Mouse (Mus musculus) layer of hippocampus, postnatal 10 days (tissue): ENCODE results near the gene Dido1. TPM values are rescaled to one million over a fixed set of nuclear protein-coding genes. Genes with fewer than 3 reads are reported as not detected.
"Not testable (repeated sequence)": the region's sequence is repeated elsewhere in the genome, so short reads cannot be mapped to it uniquely, and the experiment has no call there.

Experiments
- DNase-seq, 2 experiments: peaks; one replicate each; pipeline ENCODE4 v3.0.0; 2021; ENCODE audit warnings: low spot score in 2 of 2
- total RNA-seq, 2 experiments: library from RNA; stranded (reverse); gene quantifications; 2 replicates each; pipeline ENCODE4 v1.2.3; 2021

Dido1 gene
- total RNA-seq, 2 experiments from 2014 or later = 58.4 to 61.8 TPM

DNA sequence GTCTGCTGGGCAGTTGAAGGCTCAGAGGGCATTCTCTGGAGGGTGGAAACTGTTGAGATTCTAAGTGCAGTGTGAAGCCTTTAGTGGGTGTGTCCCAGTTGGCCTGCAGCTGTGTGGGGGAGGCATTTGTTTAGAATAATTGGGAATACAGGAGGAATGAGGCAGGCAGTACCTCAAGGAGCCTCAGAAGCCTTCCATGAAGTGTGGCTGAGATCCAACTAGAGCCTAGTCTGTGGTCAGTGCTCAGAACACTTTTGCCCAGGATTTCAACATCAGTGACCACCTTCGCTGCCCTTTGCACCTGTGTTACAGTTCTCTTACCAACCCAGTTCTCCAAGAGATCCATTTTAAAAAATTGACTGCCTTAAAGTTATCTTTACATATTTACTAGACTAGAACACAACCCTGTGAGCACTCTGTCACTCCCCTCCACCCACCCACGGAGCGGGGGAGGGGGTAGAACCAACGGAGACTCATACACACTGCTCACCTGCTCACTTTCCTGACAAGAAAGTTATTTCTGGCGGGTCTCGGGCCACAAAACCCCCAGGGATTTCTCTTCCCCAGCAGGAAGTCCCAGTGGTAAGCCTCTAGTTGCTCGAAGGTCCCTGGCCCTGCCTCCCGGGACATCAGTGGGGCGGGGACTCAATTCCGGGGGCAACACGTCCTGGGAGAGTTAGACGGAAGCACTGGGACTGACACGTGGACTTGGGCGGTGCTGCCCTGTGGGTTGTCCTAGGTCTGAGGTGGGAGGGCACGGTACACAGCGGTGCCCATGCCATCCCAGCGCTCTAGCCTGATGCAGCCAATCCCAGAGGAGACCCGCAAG lies 15.0 kb upstream of the Dido1 start, which contains the start of gene Slc17a9:
Gene Slc17a9 (plus strand): TSS at position 679 of the 829 bp plus-strand sequence.
- no peak for DNase-seq

DNA sequence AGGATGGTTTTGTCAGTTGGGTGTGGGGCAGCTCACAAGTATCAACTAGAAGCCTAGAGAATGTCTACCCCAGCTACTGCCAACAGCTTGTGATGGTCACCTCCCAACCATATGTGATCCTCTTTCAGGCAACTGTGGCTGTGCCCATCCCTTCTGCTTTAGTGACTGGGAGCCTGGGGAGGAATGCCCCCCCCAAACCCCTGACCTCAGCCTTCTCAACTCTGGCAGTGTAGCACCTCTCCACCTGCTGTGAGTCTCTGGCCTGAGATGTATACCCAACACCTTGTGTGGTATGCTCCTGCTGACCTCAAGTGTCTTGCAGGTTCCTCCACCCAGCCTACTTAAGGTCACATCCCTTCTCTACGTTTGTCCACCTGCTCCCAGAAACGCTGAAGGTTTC lies 14.1 kb upstream of the Dido1 start:
- no peak for DNase-seq

DNA sequence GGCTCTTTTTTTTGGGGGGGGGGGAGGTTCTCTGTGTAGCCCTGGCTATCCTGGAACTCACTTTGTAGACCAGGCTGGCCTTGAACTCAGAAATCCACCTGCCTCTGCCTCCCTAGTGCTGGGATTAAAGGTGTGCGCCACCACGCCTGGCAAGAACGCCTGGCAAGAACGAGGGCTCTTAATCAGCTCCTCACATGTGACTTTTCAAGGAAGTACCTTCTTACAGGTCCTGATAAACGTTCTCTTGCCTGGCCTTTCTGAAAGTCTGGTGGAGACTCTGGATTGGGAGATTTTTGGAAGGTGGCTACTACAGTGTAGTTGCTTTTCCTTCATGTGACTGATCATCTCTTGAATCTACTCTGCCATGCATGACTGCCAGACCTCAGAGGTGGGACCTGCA lies 12.9 kb upstream of the Dido1 start:
- DNase-seq = not testable (repeated sequence)

DNA sequence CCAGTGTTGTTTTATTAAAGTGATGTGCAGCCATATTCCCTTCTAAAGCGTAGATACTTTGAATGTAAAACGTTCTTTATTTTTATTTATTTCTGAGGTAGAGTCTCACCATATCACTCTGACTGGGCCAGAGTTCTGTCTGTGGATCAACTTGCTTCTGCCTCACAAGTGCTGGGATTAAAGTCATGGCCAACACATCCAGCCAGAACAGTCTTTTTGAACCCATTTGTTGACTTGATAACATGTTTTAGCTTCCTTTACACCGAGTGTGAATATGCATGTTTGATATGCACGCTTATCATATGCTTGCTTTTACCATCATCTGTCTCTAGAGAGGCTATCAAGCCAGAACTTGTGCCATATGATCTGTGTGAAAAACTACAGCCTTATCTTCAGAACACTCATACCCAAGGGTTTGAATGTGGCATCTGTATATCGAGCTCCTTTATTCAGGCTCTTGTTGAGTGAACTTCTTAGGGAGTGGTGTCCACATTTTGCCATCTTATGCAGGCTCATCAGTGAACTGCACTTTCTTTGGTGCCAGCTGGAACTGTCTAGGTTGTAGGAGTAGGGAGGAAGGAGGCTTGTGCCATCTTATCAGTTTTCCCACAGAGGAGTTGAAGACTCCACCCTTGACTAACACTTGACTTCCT lies 2.4 kb upstream of the Dido1 start:
- DNase-seq = no peak

DNA sequence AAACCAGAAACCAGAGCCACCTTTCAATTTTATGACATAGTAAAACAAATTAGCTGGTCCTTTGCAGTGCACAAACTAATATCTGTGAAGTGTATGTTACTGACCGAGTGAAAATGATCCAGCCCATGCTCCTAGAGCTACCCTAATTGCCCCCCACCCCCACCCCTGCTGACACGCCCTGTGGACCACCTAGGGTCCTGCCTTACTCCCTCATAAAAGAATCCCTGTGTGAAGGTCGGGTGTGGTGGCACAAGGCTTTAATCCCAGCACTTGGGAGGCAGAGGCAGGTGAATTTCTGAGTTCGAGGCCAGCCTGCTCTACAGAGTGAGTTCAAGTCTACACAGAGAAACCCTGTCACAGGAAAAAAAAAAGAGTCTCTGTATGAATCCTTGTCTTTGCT lies 1.7 kb upstream of the Dido1 start:
- DNase-seq = no peak

DNA sequence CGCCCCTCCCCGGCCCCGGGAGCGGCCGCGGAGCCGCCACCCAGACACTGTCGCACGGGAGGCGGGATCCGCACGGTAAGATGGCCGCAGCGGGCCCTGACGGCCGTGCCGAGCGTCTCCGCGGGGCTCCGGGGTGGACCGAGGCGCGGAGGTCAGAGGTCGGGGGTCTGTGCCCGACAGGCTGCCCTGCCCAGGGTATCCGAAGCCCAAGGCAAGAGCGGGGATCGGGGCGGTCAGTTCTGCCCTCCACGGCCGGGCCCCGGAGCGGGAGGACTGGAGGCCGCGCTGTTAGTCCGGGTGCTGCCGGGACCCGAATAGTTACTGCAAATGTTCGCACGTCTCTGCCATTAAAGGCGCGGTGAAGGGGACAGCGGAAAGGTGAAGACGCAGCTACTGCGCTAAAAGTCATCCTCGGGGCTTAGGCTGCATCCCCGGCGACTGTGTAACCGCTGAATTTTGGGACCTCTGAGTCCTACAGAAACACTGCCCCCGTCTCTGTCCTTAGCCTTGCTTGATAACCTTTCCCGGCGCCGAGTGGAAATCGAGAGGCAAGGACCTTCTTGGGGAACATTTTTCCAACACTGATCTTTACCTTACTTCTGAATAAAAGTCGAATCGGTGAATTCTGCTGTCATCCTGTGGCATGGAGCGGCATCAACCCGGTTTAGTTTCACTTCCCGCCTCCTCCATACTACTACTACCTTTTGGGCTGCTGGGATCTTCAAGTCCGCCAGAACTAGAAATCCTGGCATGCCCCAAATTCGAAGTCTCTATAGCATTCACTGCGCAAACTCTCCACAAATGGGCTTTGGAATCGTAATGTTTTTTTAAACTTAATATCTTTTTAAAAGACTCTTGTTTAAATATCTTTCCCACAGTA lies 717 bp upstream of the Dido1 start:
- no peak for DNase-seq

DNA sequence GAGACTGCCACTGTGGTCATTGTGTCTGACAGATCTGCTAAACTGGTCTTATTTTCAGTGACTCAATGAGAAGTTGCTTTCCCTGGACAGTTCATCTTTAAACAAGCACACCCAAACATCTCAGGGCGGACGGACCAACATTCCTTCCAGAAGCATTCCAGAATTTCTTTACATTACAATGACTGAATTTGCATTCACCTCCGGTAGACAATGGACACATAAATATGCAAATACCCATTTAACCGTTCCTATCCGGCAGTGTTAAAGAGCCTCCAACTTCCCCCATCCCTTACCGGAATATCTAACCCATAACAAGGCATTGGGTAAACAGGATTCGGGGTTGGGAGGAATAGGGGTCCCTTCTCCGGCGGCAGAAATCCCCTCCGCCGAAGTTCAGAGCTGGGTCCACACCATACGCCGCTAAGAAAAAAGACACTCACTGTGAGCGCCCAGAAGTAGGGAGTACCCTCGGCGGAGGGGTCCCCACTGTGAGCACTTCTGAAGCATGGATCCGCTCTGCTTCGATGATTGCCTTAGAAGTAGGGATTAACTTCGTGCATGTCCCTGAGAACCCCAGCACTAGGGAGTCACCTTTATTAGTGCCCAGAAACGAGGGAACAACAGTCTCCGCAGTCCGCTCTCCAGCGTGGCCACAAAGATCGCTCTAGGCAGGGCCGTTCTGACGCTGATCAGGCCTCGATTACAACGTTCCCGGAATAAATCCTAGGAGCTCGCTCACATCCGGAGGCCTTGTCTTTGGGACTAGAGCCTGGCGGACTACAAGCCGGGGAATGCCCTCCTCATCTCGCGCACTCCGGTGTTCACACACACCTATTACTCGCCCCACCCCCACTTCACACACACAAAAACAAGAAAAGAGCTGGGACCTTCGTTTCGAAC lies 526 bp downstream of the Dido1 start:
- no peak for DNase-seq

DNA sequence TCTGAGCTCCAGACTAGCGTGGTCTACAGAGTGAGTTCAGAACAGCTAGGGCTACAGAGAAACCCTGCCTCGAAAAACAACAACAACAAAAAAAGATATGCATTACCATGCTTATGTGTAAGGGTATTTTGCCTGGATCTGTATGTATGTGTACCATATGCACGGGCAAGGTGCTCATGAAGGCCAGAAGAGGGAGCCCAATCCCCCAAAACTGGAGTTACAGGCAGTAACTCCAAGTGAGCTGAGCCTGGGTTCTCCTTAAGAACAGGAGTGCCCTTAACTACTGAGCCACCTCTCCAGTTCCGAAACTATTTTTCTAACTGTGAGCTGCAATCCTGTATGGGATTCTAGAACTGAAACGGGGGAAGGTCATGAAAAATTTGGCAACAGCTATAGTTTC lies 3.8 kb downstream of the Dido1 start:
- DNase-seq = no peak

DNA sequence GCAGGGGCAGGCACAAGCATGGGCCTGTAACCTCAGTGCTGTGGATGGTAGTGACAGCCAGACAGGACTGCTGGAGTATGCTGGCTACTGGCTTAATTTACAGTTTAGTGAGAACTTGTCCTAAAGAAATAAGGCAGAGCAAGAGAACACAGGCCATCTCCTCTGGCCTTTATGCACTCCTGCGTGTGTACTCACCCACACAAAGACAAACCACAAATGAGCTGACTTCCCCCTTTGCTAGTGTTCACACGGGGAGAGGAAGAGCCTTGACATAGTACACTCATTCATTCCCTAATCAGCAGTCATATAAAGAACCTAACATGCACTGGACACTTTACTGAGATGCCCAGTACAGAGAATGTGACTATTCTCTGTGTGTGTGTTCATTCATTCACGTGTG lies 4.7 kb downstream of the Dido1 start:
- no peak for DNase-seq

DNA sequence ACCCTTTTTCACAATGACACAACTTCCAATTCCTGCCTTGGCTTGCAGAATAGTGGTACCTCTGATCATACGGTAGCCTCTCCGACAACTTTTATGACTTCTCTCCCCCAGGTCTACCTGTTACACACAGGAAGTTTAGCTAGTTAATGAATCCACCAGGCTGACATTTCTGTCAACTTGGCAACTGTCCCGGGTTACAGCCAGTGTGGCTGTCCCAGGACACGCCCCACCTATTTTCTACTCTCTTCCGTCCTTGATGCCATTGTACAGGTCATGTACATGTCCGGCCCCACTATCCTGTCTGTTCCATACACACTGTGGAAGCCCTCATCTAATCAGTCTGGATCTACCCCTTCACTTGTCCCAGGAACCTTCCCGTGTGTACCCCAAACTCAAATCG lies 5.2 kb downstream of the Dido1 start:
- DNase-seq = no peak

DNA sequence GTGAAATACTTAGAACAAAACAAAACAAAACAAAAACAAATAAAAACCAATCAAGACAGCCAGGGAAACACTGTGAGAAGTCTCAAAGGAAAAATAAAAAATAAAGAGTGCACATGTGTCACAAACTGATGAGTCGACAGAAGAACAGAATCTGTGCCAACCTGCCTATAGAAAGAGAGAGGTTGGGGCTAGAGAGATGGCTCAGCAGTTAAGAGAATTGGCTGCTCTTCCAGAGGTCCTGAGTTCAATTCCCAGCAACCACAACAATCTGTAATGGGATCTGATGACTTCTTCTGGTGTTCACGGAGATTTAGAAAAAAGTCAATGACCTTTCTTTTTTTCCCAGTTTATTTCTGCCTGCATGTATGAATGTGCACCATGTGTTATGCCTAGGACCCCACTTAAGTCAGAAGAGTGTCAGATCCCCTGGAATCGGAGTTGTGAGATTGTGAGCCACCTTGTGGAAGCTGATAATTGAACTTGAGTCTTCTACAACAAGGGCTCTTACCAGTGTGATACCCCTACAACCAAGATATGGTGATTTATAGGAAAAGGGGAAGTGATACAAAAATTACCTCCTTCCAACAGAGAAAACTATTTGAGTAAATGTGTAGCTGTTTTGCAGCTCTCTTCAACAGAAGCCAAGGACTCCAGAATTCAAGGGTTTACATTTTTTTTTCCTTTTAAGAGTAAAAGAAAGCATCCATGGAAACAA lies 6.0 kb downstream of the Dido1 start:
- DNase-seq = no peak

DNA sequence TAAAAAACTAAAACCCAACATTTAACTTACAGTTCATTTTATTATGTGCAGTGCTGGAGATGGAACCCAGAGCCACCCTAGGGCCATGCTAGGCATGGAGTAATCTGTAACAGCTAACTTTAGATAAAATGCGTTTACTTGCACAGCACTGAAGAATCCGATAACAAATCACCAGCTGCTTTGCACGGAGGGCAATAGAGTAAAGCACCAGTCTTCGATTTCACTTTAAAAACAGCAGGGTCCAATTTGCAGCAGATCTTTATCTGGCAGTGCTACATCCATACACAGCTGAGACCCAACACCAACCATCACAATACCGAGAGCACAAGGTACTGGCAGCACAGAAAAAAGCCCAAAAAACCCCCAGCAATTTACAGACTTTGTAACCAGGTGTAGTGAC lies 6.6 kb downstream of the Dido1 start:
- DNase-seq = no peak

DNA sequence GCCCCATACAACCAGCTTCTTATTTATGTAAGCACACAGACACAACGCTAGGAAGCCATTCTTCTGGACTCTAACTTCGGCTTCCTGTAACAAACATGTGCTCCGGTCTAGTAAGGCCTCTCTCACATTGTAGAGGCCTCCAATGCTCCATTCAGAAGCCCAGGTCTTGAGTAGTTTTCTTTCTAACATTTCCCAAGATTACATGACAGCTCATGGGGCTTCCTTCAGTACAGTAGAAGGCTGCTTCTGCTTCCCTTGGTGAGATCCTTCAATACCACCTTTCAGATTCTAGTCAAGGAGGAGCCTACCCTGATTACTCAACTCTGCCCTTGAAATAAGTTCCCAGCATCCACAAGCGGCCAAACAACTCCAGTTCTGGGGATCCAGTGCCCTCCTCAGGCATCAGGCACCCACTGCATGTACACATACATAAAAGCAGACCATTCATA lies 7.1 kb downstream of the Dido1 start:
- no peak for DNase-seq

DNA sequence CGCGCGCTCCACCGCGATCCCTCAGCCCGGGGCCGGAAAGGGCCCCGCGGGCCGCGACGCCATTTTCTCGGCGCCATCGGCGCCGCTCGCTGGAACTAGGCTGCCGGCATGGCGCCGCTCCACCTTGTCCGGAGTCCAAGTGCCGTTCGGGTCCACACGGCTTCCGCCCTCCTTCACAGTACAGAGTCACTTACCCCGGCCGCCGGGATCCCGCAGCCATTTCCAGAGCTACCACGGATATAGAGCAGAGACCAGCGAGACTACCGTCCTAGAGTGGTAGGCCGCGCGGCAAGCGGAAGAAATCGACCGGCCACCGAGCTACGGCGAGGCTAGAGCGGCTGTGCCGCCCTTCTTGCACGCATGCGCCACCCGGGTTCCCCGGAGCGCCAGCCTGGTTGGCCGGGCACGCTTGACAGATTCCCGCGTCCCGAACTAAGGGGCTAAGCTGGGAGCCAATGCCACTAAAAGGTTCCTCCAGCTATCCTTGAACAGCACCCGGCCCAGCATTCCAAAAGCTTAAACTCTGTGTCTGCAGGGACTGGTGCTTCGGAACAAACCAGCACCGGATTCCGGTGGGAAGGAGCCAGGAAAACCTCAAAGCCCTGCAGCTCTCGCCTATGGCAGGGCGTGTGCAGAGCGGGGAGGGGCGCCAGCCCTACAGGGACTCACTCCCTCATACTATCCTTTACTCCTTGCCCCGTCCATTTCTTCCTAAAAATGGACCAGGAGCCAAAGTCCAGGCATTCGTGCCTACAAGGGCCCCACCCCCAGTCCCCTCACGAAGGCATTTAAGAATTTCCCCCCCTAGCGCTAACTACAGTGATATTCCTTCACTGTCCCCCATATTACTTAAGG lies 7.8 kb downstream of the Dido1 start:
- DNase-seq = peak; percentile 89 to 93

DNA sequence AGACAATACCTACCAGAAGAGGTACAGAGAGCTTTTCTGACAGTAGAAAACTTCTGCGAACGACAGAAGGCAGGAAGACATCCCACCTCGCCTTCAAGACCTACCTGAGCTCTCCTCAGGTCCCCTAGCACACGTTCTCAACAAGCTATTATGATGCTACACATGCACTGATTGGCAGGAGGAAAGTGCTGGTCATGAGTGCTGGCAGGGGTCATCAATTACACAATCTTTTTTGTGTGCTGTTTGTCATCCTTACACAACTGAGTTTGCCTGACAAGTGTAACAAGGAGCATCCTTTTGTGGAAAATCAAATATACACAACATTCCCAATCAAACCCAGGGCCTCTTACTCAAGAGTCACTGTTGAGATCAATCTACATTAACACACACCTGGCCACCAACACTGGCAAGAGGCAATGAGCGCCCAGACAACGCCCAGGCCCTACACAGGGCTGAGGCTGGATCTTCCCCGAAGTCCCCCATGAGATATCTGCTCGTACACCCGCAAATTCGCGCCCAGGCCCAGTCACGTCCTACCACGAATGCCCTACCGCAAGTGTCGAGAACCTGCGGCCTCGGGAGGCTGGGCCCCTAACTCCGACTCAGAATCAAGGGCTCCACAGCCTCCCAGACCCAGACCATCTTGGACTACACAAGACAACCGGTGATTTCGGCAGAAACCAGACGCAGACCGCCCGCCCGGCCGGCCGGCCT lies 8.6 kb downstream of the Dido1 start:
- no peak for DNase-seq

DNA sequence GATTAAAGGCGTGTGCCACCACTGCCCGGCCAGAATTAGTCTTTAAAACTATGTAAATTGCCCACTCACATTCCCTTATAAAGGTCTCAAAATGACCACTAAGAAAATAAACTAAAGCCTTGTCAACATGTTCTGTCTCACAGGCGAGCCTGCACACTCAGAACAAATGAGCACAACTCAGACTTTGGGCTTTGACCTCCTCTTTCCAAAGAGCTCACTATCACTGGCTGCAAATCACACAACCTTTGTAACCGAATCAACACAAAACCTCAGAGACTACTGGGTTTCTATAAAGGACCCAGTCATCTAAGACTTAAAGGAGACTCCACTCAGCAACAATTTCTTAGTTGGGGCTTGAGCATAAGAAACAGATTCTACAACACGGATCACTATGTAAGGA lies 9.3 kb downstream of the Dido1 start:
- DNase-seq = no peak

DNA sequence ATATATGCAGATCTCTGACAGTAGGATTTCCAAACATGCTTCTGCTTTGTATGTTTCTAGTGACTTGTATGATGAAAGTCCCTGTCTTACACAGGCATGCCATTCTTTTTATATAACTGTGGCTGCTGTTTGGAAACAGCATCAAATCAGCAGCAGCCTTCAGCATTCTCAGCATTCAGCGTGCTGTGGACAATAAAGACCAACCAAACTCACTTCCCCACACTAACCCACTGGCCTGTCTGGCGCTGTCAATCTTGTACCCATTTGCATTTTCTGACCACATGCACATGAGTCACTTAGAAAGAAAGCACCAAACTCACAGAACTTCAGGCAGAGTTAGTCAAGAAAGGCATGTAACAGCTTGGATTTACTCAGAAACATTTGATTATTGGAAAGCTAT lies 14.6 kb downstream of the Dido1 start:
- no peak for DNase-seq

DNA sequence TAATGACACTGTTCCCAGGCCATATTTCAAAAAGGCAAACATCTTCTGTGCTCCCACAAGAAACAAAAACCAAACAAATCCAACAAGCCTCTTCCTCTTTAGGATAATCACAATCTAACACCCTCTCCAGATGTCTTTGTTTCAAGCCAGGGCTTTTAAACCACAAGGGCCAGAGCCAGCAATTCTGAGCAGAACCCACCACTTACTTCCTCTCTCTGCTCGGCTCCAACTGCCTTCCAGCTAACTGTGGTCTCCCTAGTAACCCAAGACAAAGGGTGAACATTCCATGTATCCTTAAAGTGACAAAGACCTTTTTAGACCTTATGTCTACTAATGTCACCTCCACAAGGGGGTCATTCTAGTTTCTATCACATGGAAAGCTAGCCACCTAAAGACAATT lies 17.2 kb downstream of the Dido1 start:
- peak in 1 of 2 experiments; percentile 30 for DNase-seq
